Mouse (Mus musculus) E14TG2a.4 (cell line): Measurements from ENCODE around the gene Morn4.

Experiments
- CTCF ChIP-seq: conservative IDR thresholded peaks from 2 replicates; pipeline ENCODE4 v1.5.1; 2014; ENCODE audit warnings: low read length
- POU5F1 ChIP-seq: IDR thresholded peaks from 2 replicates; pipeline ENCODE4 v1.6.1; 2014; ENCODE audit warnings: low read length, borderline replicate concordance

GRCm38 (mm10) chr19:42033611-42034010 lies 52.5 kb downstream of the Morn4 start:
- TF ChIP-seq CTCF = no peak
- no peak for TF ChIP-seq POU5F1
